Mouse (Mus musculus) kidney, adult 9 months (tissue): ENCODE data around the gene Ptpra.
"Not testable (repeated sequence)": the region's sequence is repeated elsewhere in the genome, so short reads cannot be mapped to it uniquely, and the experiment has no call there.

ENCODE experiments used
- DNase-seq: peaks from one replicate; pipeline ENCODE4 v3.0.0; 2022

Ptpra gene

DNA sequence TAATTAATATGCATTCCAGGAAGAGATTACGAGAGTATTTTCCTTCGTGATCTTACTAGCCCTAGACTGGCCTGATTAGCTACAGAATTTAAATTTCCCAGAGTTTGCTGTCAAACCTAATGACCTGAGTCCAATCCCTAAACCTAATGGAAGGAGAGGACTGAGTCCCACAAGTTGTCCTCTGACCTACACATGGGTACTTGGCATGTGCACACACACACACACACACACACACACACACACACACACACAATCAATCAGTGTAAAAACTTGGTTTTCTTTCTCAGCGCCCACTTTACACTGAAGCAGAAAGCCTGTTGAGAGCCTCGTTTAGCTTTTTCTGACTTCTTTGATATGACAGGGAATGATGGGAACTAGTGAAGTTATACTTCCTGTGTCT is 41.1 kb downstream of the Ptpra start:
- DNase-seq, result no peak

DNA sequence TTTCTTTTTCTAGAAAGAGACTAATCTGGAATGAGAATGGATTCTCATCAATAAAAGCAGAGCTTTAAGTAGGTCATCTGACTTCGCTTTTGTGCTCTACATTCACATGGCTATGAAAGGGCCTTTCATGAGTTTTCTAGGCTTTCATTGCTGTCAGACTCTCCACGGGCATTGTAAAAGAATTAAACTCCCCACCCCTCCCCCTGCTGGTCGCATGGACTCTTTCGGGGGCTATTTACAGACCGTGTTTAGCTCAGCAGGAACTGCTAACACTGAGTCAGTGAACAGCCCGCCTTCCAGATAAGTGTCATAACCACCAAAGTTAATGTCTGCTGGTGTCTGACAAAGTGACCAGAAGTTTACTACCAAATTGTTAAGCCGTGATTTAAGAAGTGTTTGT is 41.5 kb downstream of the Ptpra start:
- DNase-seq, result no peak

DNA sequence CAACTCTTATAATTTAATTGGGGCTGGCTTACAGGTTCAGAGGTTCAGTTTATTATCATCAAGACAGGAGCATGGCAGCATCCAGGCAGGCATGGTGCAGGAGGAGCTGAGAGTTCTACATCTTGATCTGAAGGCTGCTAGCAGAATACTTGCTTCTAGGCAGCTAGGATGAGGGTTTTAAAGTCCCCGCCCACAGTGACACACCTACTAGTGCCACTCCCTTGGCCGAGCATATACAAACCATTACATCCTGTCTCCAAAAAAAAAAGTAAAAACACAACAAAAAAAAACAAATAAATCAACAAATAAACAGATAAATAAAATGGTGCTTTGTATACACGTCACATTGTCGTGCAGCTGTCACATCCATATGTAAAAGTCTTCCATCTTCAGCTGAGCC is 45.0 kb downstream of the Ptpra start:
- not testable (repeated sequence) for DNase-seq

DNA sequence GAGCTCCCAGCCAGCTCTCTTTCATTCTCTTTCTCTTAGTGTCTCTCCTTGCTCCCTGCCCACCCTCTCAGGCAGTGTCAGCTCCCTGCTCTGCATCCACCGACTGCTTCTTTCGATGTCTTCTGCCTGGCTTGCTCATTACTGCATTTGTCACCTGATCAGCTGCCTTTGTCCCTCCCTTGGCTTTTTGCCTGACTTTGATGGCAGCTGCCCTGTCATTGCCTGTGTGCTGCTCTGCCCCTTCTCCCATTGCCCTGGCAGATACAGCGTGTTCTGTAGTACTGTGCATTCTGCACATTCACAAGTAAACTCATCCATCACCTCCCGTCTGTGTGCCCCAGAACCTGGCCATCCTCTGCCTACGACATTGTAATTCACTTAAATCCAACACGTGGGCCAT is 46.0 kb downstream of the Ptpra start:
- no peak for DNase-seq

DNA sequence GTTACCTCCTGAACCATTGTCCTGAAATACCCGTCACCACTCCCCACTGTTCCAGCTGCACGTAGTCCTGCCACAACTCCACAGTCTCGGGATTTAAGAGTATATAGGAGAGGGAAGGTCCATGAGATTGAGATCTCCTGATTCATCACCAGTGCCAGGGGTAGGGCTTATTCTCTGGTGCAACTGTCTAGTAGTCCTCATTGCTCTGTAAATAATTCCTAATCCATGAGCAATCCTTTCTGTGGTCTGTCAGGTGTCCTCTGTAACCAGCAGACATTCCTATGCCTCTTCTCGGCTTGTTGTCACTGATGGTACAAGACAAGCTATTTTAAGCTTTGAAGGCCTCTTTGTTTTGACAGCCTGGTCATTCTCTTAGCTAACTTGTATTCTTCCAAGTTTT is 46.9 kb downstream of the Ptpra start:
- DNase-seq, result no peak

DNA sequence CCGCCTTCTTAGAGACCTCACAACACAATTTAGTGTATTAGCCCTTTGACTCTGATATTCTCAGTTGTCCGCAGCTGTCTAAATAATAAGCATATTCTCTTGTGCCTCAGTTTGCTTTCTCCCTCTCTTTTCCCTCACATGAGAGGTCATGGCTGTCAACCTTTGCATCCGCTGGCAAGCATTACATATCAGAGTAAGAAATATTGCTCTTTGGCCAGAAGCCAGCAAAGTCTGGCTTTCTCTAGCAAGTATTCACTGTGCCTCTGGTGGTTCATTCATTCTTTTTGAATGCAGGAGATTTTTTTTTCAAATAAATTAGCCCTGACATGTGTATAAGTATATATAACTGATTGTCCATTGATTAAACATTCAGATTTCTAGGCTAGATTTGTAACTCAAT is 49.5 kb downstream of the Ptpra start:
- DNase-seq, result peak; percentile 43

DNA sequence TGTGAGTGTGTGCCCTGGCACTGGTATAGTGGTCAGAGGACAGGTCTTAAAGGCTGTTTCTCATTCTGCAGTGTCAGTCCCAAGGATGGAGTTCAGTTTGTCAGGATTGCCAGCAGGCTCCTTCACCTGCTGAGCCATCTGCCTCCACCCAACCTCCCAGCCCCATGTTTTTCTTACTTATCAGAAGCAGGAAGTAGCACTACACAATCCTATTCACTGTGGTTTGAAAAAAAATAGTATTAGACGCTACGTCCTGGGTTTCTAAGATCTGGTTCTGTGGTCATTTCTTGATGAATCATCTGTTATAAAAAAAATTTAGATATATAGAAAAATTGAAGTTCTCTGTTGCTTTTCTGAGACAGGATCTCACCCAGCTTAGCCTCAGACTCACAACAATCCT is 51.5 kb downstream of the Ptpra start:
- DNase-seq, result no peak

DNA sequence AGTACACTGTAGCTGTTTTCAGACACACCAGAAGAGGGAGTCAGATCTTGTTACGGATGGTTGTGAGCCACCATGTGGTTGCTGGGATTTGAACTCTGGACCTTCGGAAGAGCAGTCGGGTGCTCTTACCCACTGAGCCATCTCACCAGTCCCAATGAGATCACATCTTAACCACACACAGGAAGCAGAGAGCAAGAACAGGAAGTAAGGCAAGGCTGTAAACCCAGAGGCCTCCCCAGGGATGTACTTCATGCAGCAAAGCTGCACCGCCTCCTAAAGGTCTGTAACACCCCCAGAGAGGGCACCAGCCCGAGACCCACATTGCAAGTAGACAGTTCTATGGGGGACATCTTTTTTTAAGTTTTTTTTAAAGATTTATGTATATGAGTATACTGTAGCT is 61.5 kb downstream of the Ptpra start:
- DNase-seq, result not testable (repeated sequence)

DNA sequence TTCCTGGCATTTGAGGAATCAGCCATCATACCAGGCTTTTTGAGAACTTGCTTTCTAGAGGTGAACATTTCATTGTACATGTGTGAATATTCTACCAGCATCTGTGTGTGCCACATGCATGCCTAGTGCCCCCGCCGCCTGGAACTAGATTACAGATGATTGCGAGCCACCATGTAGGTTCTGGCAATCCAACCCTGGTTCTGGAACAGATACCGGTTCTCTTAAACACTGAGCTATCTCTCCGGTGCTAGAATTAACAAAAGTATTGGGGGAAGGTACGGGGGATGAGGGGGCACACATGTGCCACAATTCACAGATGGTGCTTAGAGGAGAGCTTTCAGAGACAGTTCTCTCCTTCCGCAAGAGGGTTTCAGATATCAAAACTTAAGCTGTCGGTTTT is 63.8 kb downstream of the Ptpra start:
- DNase-seq, result no peak

DNA sequence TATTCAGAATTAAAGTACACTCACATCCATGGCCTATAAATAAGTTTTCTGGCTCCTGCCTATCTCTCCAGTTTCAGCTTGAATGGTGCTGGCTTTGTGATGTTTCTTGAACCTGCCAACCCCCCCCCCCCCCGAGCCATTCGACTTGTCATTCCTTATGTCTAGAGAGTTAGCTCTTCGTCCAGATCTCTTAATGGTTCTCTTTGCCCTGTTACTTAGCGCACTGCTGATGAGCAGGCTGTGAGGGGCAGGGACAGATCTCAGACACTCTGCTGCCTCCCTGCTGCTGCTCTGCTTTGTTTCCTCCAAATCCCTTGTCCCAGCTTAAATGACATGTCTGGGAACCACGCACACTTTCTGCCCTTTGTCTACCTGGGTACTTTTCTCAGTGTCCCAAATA is 65.7 kb downstream of the Ptpra start:
- DNase-seq, result no peak

DNA sequence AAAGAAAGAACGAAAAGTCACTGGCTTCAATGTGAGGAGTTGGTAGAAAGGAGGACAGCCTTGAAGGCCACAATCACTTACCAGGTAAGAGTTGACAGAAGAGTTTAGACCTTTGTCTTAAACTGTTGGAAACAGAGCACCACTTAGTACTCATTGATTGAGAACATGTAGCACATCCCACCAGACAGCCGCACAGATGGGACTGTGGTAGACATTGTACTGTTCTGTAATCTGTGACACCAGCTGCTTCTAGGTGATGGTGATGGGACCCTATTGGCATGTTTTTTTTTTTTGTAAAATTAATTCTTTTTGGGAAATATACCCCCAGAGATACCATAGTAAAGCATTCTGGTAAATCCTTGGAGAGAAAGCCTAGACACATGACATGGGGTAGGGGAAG is 71.8 kb downstream of the Ptpra start:
- no peak for DNase-seq

DNA sequence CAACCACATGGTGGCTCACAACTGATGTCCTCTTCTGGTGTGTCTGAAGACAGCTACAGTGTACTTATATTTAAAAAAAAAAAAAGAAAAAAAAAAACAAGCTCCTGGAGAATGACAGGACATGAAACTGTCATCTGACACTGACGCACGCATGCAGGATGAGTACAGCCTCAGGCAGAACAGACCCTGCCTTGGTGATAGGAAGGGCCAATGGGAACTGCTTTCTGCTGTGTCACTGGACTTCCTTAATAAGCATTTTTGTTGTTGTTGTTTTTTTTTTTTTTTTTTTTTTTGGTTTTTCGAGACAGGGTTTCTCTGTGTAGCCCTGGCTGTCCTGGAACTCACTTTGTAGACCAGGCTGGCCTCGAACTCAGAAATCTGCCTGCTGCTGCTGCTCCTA is 75.4 kb downstream of the Ptpra start:
- not testable (repeated sequence) for DNase-seq

DNA sequence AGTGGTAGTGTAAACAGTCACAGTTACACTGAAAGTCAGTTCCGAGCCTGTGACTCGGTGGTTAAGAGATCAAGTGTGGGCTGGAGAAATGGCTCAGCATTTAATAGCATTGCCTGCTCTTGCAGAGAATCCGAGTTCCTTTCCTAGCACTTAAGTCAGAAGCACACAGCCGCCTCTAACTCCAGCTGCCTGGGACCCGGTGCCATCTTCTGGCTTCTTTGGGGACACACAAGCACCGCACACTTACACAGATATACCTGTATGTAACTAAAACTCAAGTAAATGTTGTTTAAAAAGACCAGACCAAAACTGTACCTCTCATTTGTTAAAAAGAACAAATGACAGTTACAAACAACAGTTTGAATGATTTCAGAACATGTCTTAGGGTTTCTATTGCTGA is 78.4 kb downstream of the Ptpra start:
- DNase-seq, result no peak

DNA sequence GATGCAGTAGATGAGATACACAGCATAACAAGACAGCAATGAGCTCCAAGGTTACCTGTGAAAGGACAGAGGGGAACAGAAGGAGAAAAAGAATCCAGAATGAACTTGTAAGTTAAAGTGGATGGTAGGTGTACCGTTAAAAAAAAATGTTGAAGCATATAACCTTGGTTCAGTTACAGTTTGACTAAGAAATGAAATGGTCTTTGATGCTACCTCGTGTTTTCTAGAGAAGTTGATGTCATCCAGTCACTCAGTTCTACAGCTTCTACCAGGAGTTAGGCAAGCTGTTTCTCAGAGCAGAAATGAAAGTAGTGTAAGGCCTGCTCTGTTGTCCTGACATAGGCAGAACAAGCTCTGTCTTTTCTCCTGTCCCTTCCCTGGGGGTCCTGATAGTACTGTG is 79.2 kb downstream of the Ptpra start:
- DNase-seq, result no peak

DNA sequence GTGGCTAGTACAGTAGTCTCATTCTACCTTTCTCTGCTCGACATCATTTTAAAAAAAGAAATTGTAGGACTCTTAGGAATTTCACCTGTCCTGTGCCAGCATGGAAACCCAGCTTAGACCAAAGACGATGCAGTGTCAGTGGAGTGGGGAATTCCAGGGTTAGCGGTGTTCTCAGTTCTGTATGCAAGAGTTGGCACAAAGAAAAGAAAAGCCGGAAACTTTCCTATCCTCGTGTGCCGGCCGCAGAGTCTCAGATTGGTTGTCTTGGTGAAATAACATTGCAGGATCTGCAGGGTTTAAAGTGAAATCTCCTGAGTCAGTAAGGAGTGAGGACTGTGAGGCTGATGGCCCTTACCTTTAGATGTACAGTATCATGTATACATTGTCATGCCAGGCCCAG is 79.8 kb downstream of the Ptpra start:
- DNase-seq, result no peak

DNA sequence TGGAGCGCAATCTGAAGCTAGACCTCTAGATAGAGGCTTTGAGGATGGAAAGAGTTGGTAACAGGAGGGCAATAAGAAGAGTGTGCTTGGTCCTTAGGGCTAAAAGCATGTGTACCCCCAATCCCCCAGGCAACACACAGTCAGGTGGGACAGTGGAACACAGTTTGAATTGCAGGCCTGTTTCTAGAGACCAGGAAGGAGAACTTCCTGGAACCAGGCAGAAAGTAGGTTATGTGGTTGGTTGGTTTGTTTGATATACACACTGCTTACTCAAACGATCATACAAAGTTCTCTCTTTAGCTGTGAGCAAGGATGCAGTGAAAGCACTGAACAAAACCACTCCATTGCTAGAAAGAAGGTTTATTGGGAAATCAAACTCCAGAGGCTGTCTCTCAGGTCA is 82.1 kb downstream of the Ptpra start:
- no peak for DNase-seq

DNA sequence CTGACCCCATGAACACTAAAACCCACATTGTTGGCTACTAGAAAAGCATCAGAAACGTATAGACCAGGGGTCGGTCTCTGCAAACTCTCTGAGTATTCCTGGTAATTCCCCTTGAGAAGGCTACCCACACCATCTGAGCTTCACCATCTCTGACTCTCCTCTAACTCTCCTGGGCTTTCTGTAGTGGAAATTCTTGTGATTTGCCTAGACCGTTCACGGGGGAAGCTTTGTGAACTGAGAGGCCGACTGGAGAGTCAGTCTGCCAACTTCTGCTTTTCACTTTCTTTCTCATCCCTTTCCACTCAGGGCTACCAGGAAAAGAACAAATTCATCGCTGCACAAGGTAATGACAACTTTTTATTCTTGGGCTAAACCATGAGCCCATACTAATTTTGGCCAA is 84.9 kb downstream of the Ptpra start:
- no peak for DNase-seq

DNA sequence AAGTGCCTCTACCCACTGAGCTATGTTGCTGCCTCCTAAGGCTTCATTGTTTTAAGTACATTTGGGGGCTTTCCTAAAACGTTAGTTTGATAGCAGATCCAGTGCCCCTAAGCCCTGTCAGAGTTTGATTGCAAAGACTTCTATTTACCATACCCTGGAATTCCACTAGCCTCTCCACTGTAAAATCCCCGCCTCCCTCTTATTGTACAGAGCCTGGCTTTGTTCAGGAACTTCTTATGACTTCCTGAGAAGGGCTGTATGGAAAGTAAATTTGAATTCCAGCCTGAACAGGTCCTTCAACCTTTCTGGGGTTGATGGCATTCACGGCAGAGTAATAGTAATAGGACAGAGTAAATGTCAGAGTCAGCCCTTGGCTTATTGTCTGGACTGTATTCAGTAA is 86.8 kb downstream of the Ptpra start:
- DNase-seq, result no peak

DNA sequence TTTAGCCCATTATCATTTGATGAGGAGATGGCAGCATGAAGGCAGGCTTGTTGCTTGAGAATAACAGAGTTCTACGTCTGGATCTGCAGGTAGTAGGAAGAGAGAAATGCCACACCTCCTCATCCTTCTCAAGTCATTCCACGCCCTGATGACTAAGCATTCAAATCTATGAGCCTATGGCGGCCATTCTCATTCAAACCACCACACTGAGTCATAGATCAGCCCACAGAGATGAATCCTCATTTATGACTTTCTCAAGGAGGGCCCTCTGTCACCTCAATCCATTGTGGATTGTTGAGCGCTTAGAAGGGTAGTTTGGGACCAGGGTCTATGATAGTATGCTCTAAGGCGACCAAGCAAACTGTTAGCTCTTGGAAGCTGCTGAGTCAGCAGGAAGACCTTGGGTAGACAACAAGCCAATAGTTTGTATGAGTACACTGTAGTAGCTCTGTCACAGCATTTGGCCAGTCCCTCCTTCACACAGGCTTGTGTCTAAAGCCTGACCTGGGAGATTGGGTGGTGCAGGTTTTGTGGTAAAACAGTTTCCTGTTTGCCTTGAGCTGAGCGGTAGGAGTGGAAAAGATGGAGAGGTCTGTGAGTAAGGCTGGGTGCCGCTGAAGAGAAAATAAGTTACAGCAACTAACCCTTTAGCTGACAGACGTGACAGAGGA is 88.9 kb downstream of the Ptpra start:
- no peak for DNase-seq

DNA sequence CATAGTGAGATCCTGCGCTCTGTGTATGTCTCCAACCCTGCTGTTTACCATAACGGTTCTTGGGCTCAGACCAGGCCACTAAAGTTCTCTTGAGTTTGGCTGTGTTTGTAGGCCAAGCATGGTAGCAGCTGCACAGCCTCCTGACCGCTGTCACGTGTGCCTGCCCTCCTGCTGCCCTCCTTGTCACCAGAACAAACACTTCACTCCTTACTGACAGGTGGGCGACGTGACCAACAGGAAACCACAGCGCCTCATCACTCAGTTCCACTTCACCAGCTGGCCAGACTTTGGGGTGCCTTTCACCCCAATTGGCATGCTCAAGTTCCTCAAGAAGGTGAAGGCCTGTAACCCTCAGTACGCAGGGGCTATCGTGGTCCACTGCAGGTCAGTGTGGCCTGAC is 90.2 kb downstream of the Ptpra start:
- no peak for DNase-seq

DNA sequence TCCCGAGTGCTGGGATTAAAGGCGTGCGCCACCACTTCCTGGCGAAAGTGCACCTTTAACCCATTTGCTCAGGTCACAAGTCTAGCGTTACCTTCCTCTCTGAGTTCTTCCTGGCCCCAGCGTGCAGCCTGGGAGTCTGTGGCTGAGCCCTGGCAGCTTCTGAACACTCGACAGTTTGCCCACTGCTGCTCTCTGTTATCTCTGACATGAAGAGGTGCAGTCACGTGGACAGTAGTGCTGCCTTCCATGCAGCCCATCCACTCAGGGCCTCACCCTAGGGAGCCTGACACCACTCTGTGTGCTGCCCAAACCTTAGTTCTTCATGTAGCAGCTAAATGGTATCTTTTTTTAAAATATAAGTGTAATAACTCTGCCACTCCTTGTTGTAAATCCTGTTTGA is 96.9 kb downstream of the Ptpra start:
- DNase-seq, result no peak

DNA sequence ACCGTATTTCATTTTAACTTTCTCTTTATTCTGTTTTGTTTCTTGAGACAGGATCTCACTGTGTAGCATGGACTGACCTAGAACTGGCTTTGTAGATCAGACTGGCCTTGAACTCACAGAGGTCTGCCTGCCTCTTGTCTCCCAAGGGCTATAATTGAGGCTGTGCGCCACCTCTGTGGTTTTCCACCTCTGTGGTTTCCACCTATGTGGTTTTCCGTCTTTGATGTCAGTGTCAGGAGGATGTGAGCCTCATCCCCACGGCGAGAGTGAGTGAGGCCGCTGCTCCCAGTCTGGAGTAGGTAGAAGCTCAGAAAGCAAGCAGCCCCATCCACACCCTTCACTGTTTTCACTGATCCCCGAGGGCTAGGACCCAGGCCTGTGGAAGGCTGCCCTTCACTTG is 104.8 kb downstream of the Ptpra start:
- DNase-seq, result no peak

DNA sequence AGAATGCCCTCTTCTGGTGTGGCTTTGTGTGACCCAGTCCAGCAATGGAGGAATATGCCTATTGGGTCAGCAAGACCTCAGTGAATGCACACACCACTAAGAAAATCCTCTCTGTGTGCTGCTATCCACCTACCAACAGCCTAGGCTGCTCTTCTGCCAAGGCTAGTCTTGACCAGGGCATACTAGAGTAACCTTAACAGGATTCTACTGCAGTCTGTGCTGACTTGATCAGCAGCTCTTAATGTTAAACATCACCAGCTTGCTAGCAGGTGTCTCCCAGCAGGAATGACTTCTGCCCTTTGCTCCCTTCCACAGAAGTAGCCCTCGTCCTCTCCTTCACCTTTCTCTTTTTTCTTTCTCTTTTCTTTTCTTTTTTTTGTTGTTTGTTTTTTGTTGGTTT is 106.2 kb downstream of the Ptpra start:
- DNase-seq, result peak; percentile 58

DNA sequence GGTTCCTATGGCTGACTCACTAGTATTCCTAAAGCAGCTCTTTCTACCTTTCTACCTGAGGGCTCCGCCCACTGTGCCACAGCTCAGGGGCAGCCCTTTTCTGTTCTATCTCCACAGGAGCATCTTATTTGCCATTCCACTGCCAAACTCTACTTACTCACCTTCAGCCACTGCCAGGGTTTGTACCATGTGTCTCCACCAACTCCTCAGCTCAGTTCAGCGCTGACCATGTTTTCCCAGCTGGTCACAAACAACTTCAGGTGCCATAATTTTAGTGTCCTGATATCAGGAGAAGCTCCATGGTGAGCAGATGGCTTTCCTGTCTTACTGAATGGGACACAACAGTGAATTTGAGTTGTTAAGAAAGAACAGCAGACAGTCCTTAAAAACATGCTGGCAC is 107.4 kb downstream of the Ptpra start:
- no peak for DNase-seq

DNA sequence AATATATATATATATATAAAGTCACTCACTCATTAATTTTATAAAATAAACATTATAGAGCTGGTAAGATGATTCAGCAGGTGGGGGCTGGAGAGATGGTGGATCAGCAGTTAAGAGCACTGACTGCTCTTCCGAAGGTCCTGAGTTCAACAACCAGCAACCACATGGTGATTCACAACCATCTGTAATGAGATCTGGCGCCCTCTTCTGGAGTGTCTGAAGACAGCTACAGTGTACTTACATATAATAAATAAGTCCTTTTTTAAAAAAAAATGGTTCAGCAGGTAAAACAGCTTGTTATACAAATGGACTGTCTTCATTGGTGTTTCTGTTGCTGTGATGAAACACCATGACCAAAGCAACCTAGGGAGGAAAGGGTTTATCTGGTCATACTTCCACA is 107.9 kb downstream of the Ptpra start:
- no peak for DNase-seq
